Mouse (Mus musculus) small intestine, adult 2 months (tissue): ENCODE results near the gene Bfsp2. TPM values are rescaled to one million over a fixed set of nuclear protein-coding genes. Genes with fewer than 3 reads are reported as not detected.

ENCODE experiments used
- H3K27ac ChIP-seq: fragments of 200-500 bp; 2 replicates; pipeline ENCODE4 v1.5.1; 2012; ENCODE audit warnings: low read depth, low read length, control low read depth, inconsistent platforms; ENCODE audit not compliant: insufficient read depth
- H3K27me3 ChIP-seq: fragments of 200-500 bp; 2 replicates; pipeline ENCODE4 v1.6.1; 2012; ENCODE audit warnings: mild to moderate bottlenecking, moderate library complexity, low read length, inconsistent platforms; ENCODE audit not compliant: control insufficient read depth, insufficient read depth
- H3K36me3 ChIP-seq: fragments of 200-500 bp; 2 replicates; pipeline ENCODE4 v1.6.1; 2012; ENCODE audit warnings: mild to moderate bottlenecking, low read length, control low read depth, inconsistent platforms; ENCODE audit not compliant: control insufficient read depth, insufficient read depth
- H3K4me1 ChIP-seq: fragments of 200-500 bp; 2 replicates; pipeline ENCODE4 v1.6.1; 2012; ENCODE audit warnings: low read length, inconsistent platforms, mixed read lengths; ENCODE audit not compliant: control insufficient read depth, insufficient read depth, insufficient read length
- H3K4me3 ChIP-seq: fragments of 200-500 bp; 2 replicates; pipeline ENCODE4 v1.5.1; 2012; ENCODE audit warnings: low read depth, mild to moderate bottlenecking, control low read depth, inconsistent platforms, low read length, moderate library complexity
- CTCF ChIP-seq: fragments of 200-500 bp; IDR thresholded peaks from 2 replicates; pipeline ENCODE4 v1.5.1; 2012; ENCODE audit warnings: low read depth, mild to moderate bottlenecking, control low read depth, inconsistent platforms, low read length, moderate library complexity, mixed read lengths; ENCODE audit not compliant: insufficient replicate concordance, insufficient read length; ENCODE audit errors: extremely low read depth
- POLR2A ChIP-seq: fragments of 200-500 bp; IDR thresholded peaks from 2 replicates; pipeline ENCODE4 v1.6.1; 2012; ENCODE audit warnings: low read depth, mild to moderate bottlenecking, control low read depth, inconsistent platforms, low read length, moderate library complexity
- WGBS: fragments of 180-500 bp; shearing (Covaris S2); methylation state at CpG from one replicate; pipeline ENCODE4 v1.1.7; 2018; 5-methylcytosine and 5-hydroxymethylcytosine counted together
- polyA plus RNA-seq: library from polyadenylated mRNA; depleted of rRNA; stranded (reverse); fragments of >200 nt; gene quantifications from 2 replicates; pipeline ENCODE4 v1.2.3, GENCODE M21; 2012

Bfsp2 gene
- polyA plus RNA-seq, 1 experiment: 1.1 TPM

GRCm38 (mm10) chr9:103465711-103466220, 14.5 kb downstream of the Bfsp2 start:
- Histone ChIP-seq H3K27ac (no peak overlapping the region), H3K4me1 (no peaks in the 10 kb centered on the region), H3K27me3 (no peaks in the 10 kb centered on the region), H3K36me3 (no peaks in the 10 kb centered on the region), H3K4me3 (no peak overlapping the region)
- WGBS: 74% methylated on average over 13 of the region's 13 CpGs
- TF ChIP-seq POLR2A (no peak), CTCF (no peak)

GRCm38 (mm10) chr9:103465293-103465692, 14.9 kb downstream of the Bfsp2 start:
- no peak for TF ChIP-seq CTCF
- TF ChIP-seq POLR2A: no peak

GRCm38 (mm10) chr9:103463833-103464232, 16.4 kb downstream of the Bfsp2 start:
- H3K4me1 ChIP-seq: no peaks in the 10 kb centered on the region
- TF ChIP-seq CTCF: no peak
- TF ChIP-seq POLR2A: no peak
- H3K27me3 ChIP-seq: no peaks in the 10 kb centered on the region
- no peak overlapping the region for H3K4me3 ChIP-seq
- H3K27ac ChIP-seq: no peak overlapping the region
- WGBS: 69% methylated on average over 6 of the region's 6 CpGs
- H3K36me3 ChIP-seq: no peaks in the 10 kb centered on the region

More at GRCm38 (mm10) chr9:103465293-103465692, 14.9 kb downstream of the Bfsp2 start:
- Histone ChIP-seq H3K4me3 (no peak overlapping the region), H3K4me1 (no peaks in the 10 kb centered on the region), H3K36me3 (no peaks in the 10 kb centered on the region), H3K27me3 (no peaks in the 10 kb centered on the region), H3K27ac (no peak overlapping the region)
- 42% methylated on average over 1 of the region's 1 CpGs for WGBS

GRCm38 (mm10) chr9:103459839-103460238, 20.4 kb downstream of the Bfsp2 start:
- Histone ChIP-seq H3K4me1 (no peaks in the 10 kb centered on the region), H3K27ac (no peak overlapping the region), H3K27me3 (no peaks in the 10 kb centered on the region), H3K36me3 (no peaks in the 10 kb centered on the region), H3K4me3 (no peak overlapping the region)
- WGBS: 50% methylated on average over 2 of the region's 2 CpGs
- no peak for TF ChIP-seq POLR2A
- TF ChIP-seq CTCF: no peak

GRCm38 (mm10) chr9:103459307-103459706, 20.9 kb downstream of the Bfsp2 start:
- 88% methylated on average over 1 of the region's 1 CpGs for WGBS

GRCm38 (mm10) chr9:103449651-103450050, 30.6 kb downstream of the Bfsp2 start:
- TF ChIP-seq POLR2A (no peak), CTCF (no peak)
- H3K27ac ChIP-seq: no peak overlapping the region
- no peaks in the 10 kb centered on the region for H3K36me3 ChIP-seq
- no peaks in the 10 kb centered on the region for H3K4me1 ChIP-seq
- H3K4me3 ChIP-seq: no peak overlapping the region
- H3K27me3 ChIP-seq: no peaks in the 10 kb centered on the region
- 71% methylated on average over 6 of the region's 6 CpGs for WGBS

More at GRCm38 (mm10) chr9:103459307-103459706, 20.9 kb downstream of the Bfsp2 start:
- Histone ChIP-seq H3K27ac (no peak overlapping the region), H3K4me1 (no peaks in the 10 kb centered on the region), H3K27me3 (no peaks in the 10 kb centered on the region), H3K4me3 (no peak overlapping the region), H3K36me3 (no peaks in the 10 kb centered on the region)
- TF ChIP-seq POLR2A (no peak), CTCF (no peak)

- H3K4me3 ChIP-seq: no peak overlapping the region
- no peaks in the 10 kb centered on the region for H3K4me1 ChIP-seq
- no peaks in the 10 kb centered on the region for H3K36me3 ChIP-seq
- H3K27me3 ChIP-seq: no peaks in the 10 kb centered on the region
- 37% methylated on average over 7 of the region's 7 CpGs for WGBS
- no peak overlapping the region for H3K27ac ChIP-seq
- no peak for TF ChIP-seq POLR2A
- no peak for TF ChIP-seq CTCF
These were observed 31.1 kb downstream of the Bfsp2 start for GRCm38 (mm10) chr9:103449092-103449491.

GRCm38 (mm10) chr9:103444656-103445055, 35.6 kb downstream of the Bfsp2 start:
- TF ChIP-seq POLR2A: no peak
- 82% methylated on average over 5 of the region's 5 CpGs for WGBS
- no peaks in the 10 kb centered on the region for H3K4me1 ChIP-seq

More at GRCm38 (mm10) chr9:103444656-103445055, 35.6 kb downstream of the Bfsp2 start:
- no peaks in the 10 kb centered on the region for H3K36me3 ChIP-seq
- no peak overlapping the region for H3K4me3 ChIP-seq
- no peak overlapping the region for H3K27ac ChIP-seq
- no peaks in the 10 kb centered on the region for H3K27me3 ChIP-seq
